Mouse (Mus musculus): Measurements from ENCODE around the gene Slc16a4.

The Slc16a4 gene

GRCm38 (mm10) chr3:107357700-107358234 is 66.7 kb downstream of the Slc16a4 start:
- in situ Hi-C loops (cut with MboI, MseI): no loop called here

- in situ Hi-C loops (cut with MboI, MseI): no loop called here
Observed at GRCm38 (mm10) chr3:107360341-107360740, 69.3 kb downstream of the Slc16a4 start.

All from T-helper 1 cell (primary cell).